In the genomic region with DNA sequence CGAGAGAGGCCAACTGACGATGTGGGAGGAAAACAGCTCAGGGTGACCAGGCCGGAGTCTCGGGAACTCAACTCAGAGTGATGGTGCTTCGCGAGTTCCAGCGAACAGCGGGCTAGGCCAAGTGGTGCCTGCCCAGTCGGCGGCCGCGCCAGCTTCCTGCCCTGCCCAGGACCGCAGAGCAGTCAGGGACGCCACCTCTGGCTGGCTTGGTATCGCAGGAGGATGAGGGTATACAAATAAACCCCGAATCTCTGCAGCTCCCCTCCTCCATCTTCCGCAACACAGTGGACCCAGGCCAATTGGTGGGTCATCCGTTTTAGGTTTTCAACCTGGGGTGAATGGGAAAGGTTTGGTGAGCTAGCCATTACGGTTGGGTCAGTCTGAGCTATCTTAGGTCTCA, we compare ENCODE assay signal across 9 mouse cellular contexts. TPM values are rescaled to one million over a fixed set of nuclear protein-coding genes. Genes with fewer than 3 reads are reported as not detected.
A peak's percentile ranks its signal among the peaks of the same experiment; 100 is the strongest.
DNase-seq lines count a peak whose midpoint lies in the region; ATAC-seq and TF ChIP-seq lines count a peak whose summit lies in the region.
"Had no signal": no experiment of that assay in that cellular context is flagged by ENCODE, and none has a peak within 500 bp of the region (broad histone marks: within the 10 kb centered on the region; RNA-seq: fewer than 3 reads in every experiment).

No protein-coding gene starts in this region.

- H3K4me3 ChIP-seq in layer of hippocampus, adult 2 months, result no peak overlapping the region; the same call in 1 of the 2 replicates
- peak overlapping the region; percentile 73 for H3K4me3 ChIP-seq in gastrocnemius, adult 2 months
- H3K4me3 ChIP-seq in hindbrain, embryonic 16.5 days (ENCODE audit: low read length), result peak overlapping the region; percentile 44
- no peak overlapping the region for H3K4me3 ChIP-seq in liver, embryonic 14.5 days (ENCODE audit: insufficient read depth in 1 of 2, low read depth in 2 of 2, low read length in 2 of 2)
- peak overlapping the region; percentile 28 for H3K4me3 ChIP-seq in myocyte

- no peaks in the 10 kb centered on the region for H3K79me2 ChIP-seq in myocyte (ENCODE audit: control insufficient read depth, insufficient read depth)

- H3K36me3 ChIP-seq in hindbrain, embryonic 16.5 days (ENCODE audit: control insufficient read depth, insufficient read depth, low read length), result no peaks in the 10 kb centered on the region
- no peaks in the 10 kb centered on the region for H3K36me3 ChIP-seq in liver, embryonic 14.5 days (replicated peaks; ENCODE audit: control insufficient read depth, insufficient read depth, low read depth)
- H3K36me3 ChIP-seq in myocyte (ENCODE audit: control insufficient read depth, insufficient read depth), result no peaks in the 10 kb centered on the region

- TF ChIP-seq CTCF in layer of hippocampus, adult 2 months (conservative IDR thresholded peaks at IDR 0.05), result peak; percentile 71
- TF ChIP-seq CTCF in brain, embryonic 14.5 days (IDR thresholded peaks at IDR 0.05; ENCODE audit: borderline replicate concordance, extremely low read depth, insufficient read depth, insufficient read length), result peak; percentile 37; the same call in 1 of the 2 replicates
- peak; percentile 65 for TF ChIP-seq CTCF in gastrocnemius, adult 2 months (IDR thresholded peaks at IDR 0.05)
- TF ChIP-seq CTCF in liver, embryonic 14.5 days (IDR thresholded peaks at IDR 0.05; ENCODE audit: low read depth), result peak; percentile 56

- no peaks in the 10 kb centered on the region for H3K9me3 ChIP-seq in hindbrain, embryonic 16.5 days (ENCODE audit: control insufficient read depth, low read length)
- no peaks in the 10 kb centered on the region for H3K9me3 ChIP-seq in liver, embryonic 14.5 days (ENCODE audit: control insufficient read depth, low read length)

- peaks cover 30% of the 10 kb centered on the region for H3K27me3 ChIP-seq in hindbrain, embryonic 16.5 days (replicated peaks; ENCODE audit: control insufficient read depth, insufficient read depth, low read length)
- H3K27me3 ChIP-seq in liver, embryonic 14.5 days (ENCODE audit: control insufficient read depth, insufficient read depth, low read length), result peaks cover 91% of the 10 kb centered on the region
- no peaks in the 10 kb centered on the region for H3K27me3 ChIP-seq in myocyte (ENCODE audit: control insufficient read depth, insufficient read depth, insufficient read length)

- 5% methylated on average over 19 of the region's 19 CpGs for WGBS in hindbrain, embryonic 16.5 days
- WGBS in liver, embryonic 14.5 days (ENCODE audit: insufficient replicate concordance), result 5% methylated on average over 19 of the region's 19 CpGs

- no peak for ATAC-seq in hindbrain, embryonic 16.5 days
- ATAC-seq in liver, embryonic 14.5 days (ENCODE audit: insufficient read depth), result 0 out of 2 replicates have a peak, but pooled peaks have one; percentile 14
- ATAC-seq: Patski had no signal

- DNase-seq in layer of hippocampus, adult 2 months (ENCODE audit: low spot score in 2 of 2), result no peak
- no peak for DNase-seq in layer of hippocampus, adult 11-12 months (ENCODE audit: low spot score)
- peak; percentile 71 for DNase-seq in brain, embryonic 14.5 days (ENCODE audit: low read depth)
- DNase-seq in gastrocnemius, adult 2 months, result peak; percentile 89
- no peak for DNase-seq in liver, embryonic 14.5 days (ENCODE audit: low read depth in 3 of 3, low spot score in 3 of 3)
- DNase-seq in thymus, postnatal 14 days, result peak; percentile 86

- TF ChIP-seq POLR2A in brain, embryonic 14.5 days (IDR thresholded peaks at IDR 0.05; ENCODE audit: borderline replicate concordance, extremely low read depth, insufficient read depth, insufficient read length, poor library complexity, severe bottlenecking), result no peak
- TF ChIP-seq POLR2A in myocyte (IDR thresholded peaks at IDR 0.05; ENCODE audit: insufficient read length, low read depth), result no peak

- TF ChIP-seq EP300 in liver, embryonic 14.5 days (IDR thresholded peaks at IDR 0.05; ENCODE audit: low read depth), result no peak

- intact Hi-C loops in gastrocnemius, adult 2 months (cut with DNase I), result loop anchor here (2.0 to 10.0 kb wide), 4 partner anchors 44 to 470 kb away; no protein-coding TSS in a partner anchor

- peak overlapping the region; percentile 57; the same call in 1 of the 2 replicates for H3K27ac ChIP-seq in layer of hippocampus, adult 2 months
- peak overlapping the region; percentile 93 for H3K27ac ChIP-seq in gastrocnemius, adult 2 months
- no peak overlapping the region for H3K27ac ChIP-seq in hindbrain, embryonic 16.5 days (ENCODE audit: low read depth, low read length)
- H3K27ac ChIP-seq in liver, embryonic 14.5 days, result no peak overlapping the region

- H3ac ChIP-seq in myocyte (ENCODE audit: control insufficient read depth, insufficient read length), result no peak overlapping the region

- H3K4me1 ChIP-seq in hindbrain, embryonic 16.5 days (ENCODE audit: control insufficient read depth, insufficient read depth, low read depth, low read length), result peaks cover 7% of the 10 kb centered on the region
- peaks cover 0 to 11% of the 10 kb centered on the region in 2 experiments; a peak in 2 of 4 replicates for H3K4me1 ChIP-seq in liver, embryonic 14.5 days (replicated peaks; ENCODE audit: control insufficient read depth in 2 of 2, insufficient read depth in 2 of 2, low read length in 1 of 2)

- peak overlapping the region; percentile 78 for H3K4me2 ChIP-seq in hindbrain, embryonic 16.5 days (ENCODE audit: low read length)
- peak overlapping the region; percentile 57 for H3K4me2 ChIP-seq in liver, embryonic 14.5 days (ENCODE audit: low read depth)
- H3K4me2 ChIP-seq in myocyte (ENCODE audit: low read depth), result peak overlapping the region; percentile 84

- H3K9ac ChIP-seq in hindbrain, embryonic 16.5 days (ENCODE audit: low read depth, low read length), result no peak overlapping the region; the same call in 1 of the 2 replicates
- H3K9ac ChIP-seq in liver, embryonic 14.5 days (replicated peaks), result no peak overlapping the region

TF ChIP-seq in myocyte, 11 proteins besides CTCF, POLR2A, EP300 and RAD21:
- TF ChIP-seq MAX (IDR thresholded peaks at IDR 0.05; ENCODE audit: low read depth), result no peak
TF ChIP-seq in myocyte: peak in this region for 0.

RNA-seq across cellular contexts. Expression of gene Bcor, which starts 25.6 kb away (rescaled TPM):
- 10 to 100 TPM; 16.7 to 21.3 TPM for total RNA-seq in layer of hippocampus, adult 2 months (2021)
- polyA plus RNA-seq in brain, embryonic 14.5 days (2012; rRNA removed), result 18.3 and 29.3 TPM in 2 replicates
- total RNA-seq in gastrocnemius, adult 2 months (2021), result 10 to 100 TPM; 14.9 to 17.1 TPM
- 11.2 and 13.4 TPM in 2 replicates for polyA plus RNA-seq in hindbrain, embryonic 16.5 days (2015; fragmentation: Nextera tagmentation; extraction: Ambion mirVana)
- 3.5 and 4.6 TPM in 2 replicates for polyA plus RNA-seq in liver, embryonic 14.5 days (2012; rRNA removed)
- 4.7 TPM in 2 replicates for polyA plus RNA-seq in liver, embryonic 14.5 days (2014; fragmentation: Nextera tagmentation; extraction: Ambion mirVana)
- 12.1 TPM for polyA plus RNA-seq in myocyte (2012; fragmentation: generic; extraction: Trizol)

Comparison
In these comparisons a context has a peak if more than half of its experiments do, and no peak if none do; other contexts are left out.
1. DNase-seq: peak in brain, embryonic 14.5 days (single experiment), gastrocnemius, adult 2 months (single experiment) and thymus, postnatal 14 days (single experiment); none in layer of hippocampus, adult 2 months (0 of 2), layer of hippocampus, adult 11-12 months (single experiment) and liver, embryonic 14.5 days (0 of 3).
2. H3K27ac ChIP-seq: peak in layer of hippocampus, adult 2 months (single experiment) and gastrocnemius, adult 2 months (single experiment); none in hindbrain, embryonic 16.5 days (single experiment) and liver, embryonic 14.5 days (single experiment).
3. H3K4me3 ChIP-seq: peak in gastrocnemius, adult 2 months (single experiment), hindbrain, embryonic 16.5 days (single experiment) and myocyte (single experiment); none in layer of hippocampus, adult 2 months (single experiment) and liver, embryonic 14.5 days (0 of 2).
4. Peak in every context shown above with its lines, with median percentiles within 50 percentile points of each other: CTCF ChIP-seq and H3K4me2 ChIP-seq.